Mouse (Mus musculus): ENCODE measurements around the gene Ereg. TPM values are rescaled to one million over a fixed set of nuclear protein-coding genes. Genes with fewer than 3 reads are reported as not detected.

The Ereg gene
- total and polyA plus RNA-seq, 3 experiments: not detected

GRCm38 (mm10) chr5:91111019-91111418, 36.6 kb downstream of the Ereg start:
- TF ChIP-seq MAZ (IDR thresholded peaks at IDR 0.05; ENCODE audit: low read depth, low read length): no peak
- TF ChIP-seq RAD21 (IDR thresholded peaks at IDR 0.05; ENCODE audit: low read depth, low read length): no peak
- TF ChIP-seq KAT2A (IDR thresholded peaks at IDR 0.05; ENCODE audit: insufficient replicate concordance, low read length): no peak
- TF ChIP-seq EP300 (IDR thresholded peaks at IDR 0.05; ENCODE audit: low read length): peak; percentile 33; the same call in 1 of the 2 replicates
- TF ChIP-seq MAX (IDR thresholded peaks at IDR 0.05; ENCODE audit: low read length): no peak
- no peak overlapping the region for H3K4me2 ChIP-seq (ENCODE audit: insufficient read depth, low read depth, poor library complexity, severe bottlenecking)
- DNase-seq (ENCODE audit: extremely low read depth): no peak
- no peaks in the 10 kb centered on the region for H3K36me3 ChIP-seq (replicated peaks in 1 of 2; ENCODE audit: control insufficient read depth in 1 of 2, insufficient read depth in 1 of 2, low read length in 1 of 2)
- in situ Hi-C loops (cut with MboI; ENCODE audit: low pct_ligation_motif_present, low pct_unique_long_range_greater_than_20kb, low sequenced_read_pairs) (no loop called here), dilution Hi-C loops (cut with MboI; ENCODE audit: extremely low pct_ligation_motif_present, extremely low pct_unique_long_range_greater_than_20kb, low sequenced_read_pairs) (no loop called here)
- no peaks in the 10 kb centered on the region for H3K9me3 ChIP-seq (replicated peaks; ENCODE audit: low read length)
- H3K4me1 ChIP-seq (ENCODE audit: control insufficient read depth in 1 of 2, insufficient read depth in 2 of 2): peaks cover 16 to 41% of the 10 kb centered on the region in 2 experiments
- no peaks in the 10 kb centered on the region for H3K27me3 ChIP-seq (replicated peaks)
- H3K27ac ChIP-seq (ENCODE audit: insufficient read depth, low read depth): peak overlapping the region; percentile 20; the same call in 1 of the 2 replicates
- H3K9ac ChIP-seq (ENCODE audit: insufficient read depth, low read depth): no peak overlapping the region
- H3K79me2 ChIP-seq (replicated peaks; ENCODE audit: control insufficient read depth, extremely low read depth, insufficient read depth, poor library complexity, severe bottlenecking): no peaks in the 10 kb centered on the region
- H3K4me3 ChIP-seq (replicated peaks in 1 of 3; ENCODE audit: low read depth in 2 of 3, low read length in 2 of 3, poor library complexity in 1 of 3): no peak overlapping the region

GRCm38 (mm10) chr5:91113967-91114366, 39.5 kb downstream of the Ereg start:
- Histone ChIP-seq H3K27me3 (replicated peaks) (no peaks in the 10 kb centered on the region), H3K27ac (ENCODE audit: insufficient read depth, low read depth) (no peak overlapping the region), H3K36me3 (replicated peaks in 1 of 2; ENCODE audit: control insufficient read depth in 1 of 2, insufficient read depth in 1 of 2, low read length in 1 of 2) (no peaks in the 10 kb centered on the region), H3K4me2 (ENCODE audit: insufficient read depth, low read depth, poor library complexity, severe bottlenecking) (0 out of 2 replicates have a peak overlapping the region, but pooled peaks have one; percentile 13), H3K9me3 (replicated peaks; ENCODE audit: low read length) (no peaks in the 10 kb centered on the region), H3K9ac (ENCODE audit: insufficient read depth, low read depth) (no peak overlapping the region), H3K4me1 (ENCODE audit: control insufficient read depth in 1 of 2, insufficient read depth in 2 of 2) (peaks cover 16 to 35% of the 10 kb centered on the region in 2 experiments), H3K79me2 (replicated peaks; ENCODE audit: control insufficient read depth, extremely low read depth, insufficient read depth, poor library complexity, severe bottlenecking) (no peaks in the 10 kb centered on the region), H3K4me3 (replicated peaks in 1 of 3; ENCODE audit: low read depth in 2 of 3, low read length in 2 of 3, poor library complexity in 1 of 3) (no peak overlapping the region)
- TF ChIP-seq ZNF384 (IDR thresholded peaks at IDR 0.05; ENCODE audit: low read depth, low read length) (no peak), MXI1 (IDR thresholded peaks at IDR 0.05; ENCODE audit: low read depth, low read length) (no peak), RAD21 (IDR thresholded peaks at IDR 0.05; ENCODE audit: low read depth, low read length) (no peak), CTCF (conservative IDR thresholded peaks at IDR 0.05 in 1 of 2, IDR thresholded peaks at IDR 0.05 in 1 of 2; ENCODE audit: low read depth in 2 of 2, low read length in 2 of 2) (no peak), CHD2 (IDR thresholded peaks at IDR 0.05; ENCODE audit: low read length) (no peak), IRF4 (IDR thresholded peaks at IDR 0.05; ENCODE audit: low read depth, low read length) (no peak), ETS1 (conservative IDR thresholded peaks at IDR 0.05; ENCODE audit: low read depth, low read length) (no peak)
- dilution Hi-C loops (cut with MboI; ENCODE audit: extremely low pct_ligation_motif_present, extremely low pct_unique_long_range_greater_than_20kb, low sequenced_read_pairs) (no loop called here), in situ Hi-C loops (cut with MboI; ENCODE audit: low pct_ligation_motif_present, low pct_unique_long_range_greater_than_20kb, low sequenced_read_pairs) (no loop called here)
- DNase-seq (ENCODE audit: extremely low read depth): no peak

- in situ Hi-C loops (cut with MboI; ENCODE audit: low pct_ligation_motif_present, low pct_unique_long_range_greater_than_20kb, low sequenced_read_pairs): no loop called here
- TF ChIP-seq USF1 (IDR thresholded peaks at IDR 0.05; ENCODE audit: low read depth, low read length) (no peak), BHLHE40 (IDR thresholded peaks at IDR 0.05; ENCODE audit: low read depth, low read length) (no peak), NELFE (IDR thresholded peaks at IDR 0.05; ENCODE audit: low read depth, low read length) (no peak), TBP (conservative IDR thresholded peaks at IDR 0.05; ENCODE audit: low read depth, low read length) (no peak), RCOR1 (conservative IDR thresholded peaks at IDR 0.05; ENCODE audit: low read depth, low read length) (no peak), ETS1 (conservative IDR thresholded peaks at IDR 0.05; ENCODE audit: low read depth, low read length) (no peak), GABPA (IDR thresholded peaks at IDR 0.05; ENCODE audit: insufficient replicate concordance, low read depth, low read length) (no peak), MXI1 (IDR thresholded peaks at IDR 0.05; ENCODE audit: low read depth, low read length) (no peak), E2F4 (IDR thresholded peaks at IDR 0.05; ENCODE audit: insufficient replicate concordance, low read depth, low read length) (no peak), KAT2A (IDR thresholded peaks at IDR 0.05; ENCODE audit: insufficient replicate concordance, low read length) (no peak), JUN (IDR thresholded peaks at IDR 0.05; ENCODE audit: insufficient read depth, low read depth, low read length) (no peak), TCF12 (IDR thresholded peaks at IDR 0.05; ENCODE audit: low read depth, low read length) (no peak), POLR2A (IDR thresholded peaks at IDR 0.05; ENCODE audit: low read depth, low read length) (no peak), USF2 (conservative IDR thresholded peaks at IDR 0.05; ENCODE audit: low read depth, low read length) (no peak), MAFK (IDR thresholded peaks at IDR 0.05; ENCODE audit: insufficient replicate concordance, low read length) (no peak), ZMIZ1 (IDR thresholded peaks at IDR 0.05; ENCODE audit: low read depth, low read length) (no peak), MAX (IDR thresholded peaks at IDR 0.05; ENCODE audit: low read length) (no peak), SMC3 (IDR thresholded peaks at IDR 0.05; ENCODE audit: low read depth, low read length) (no peak), ZNF384 (IDR thresholded peaks at IDR 0.05; ENCODE audit: low read depth, low read length) (no peak), NRF1 (IDR thresholded peaks at IDR 0.05; ENCODE audit: low read depth, low read length) (no peak)
- H3K36me3 ChIP-seq (replicated peaks in 1 of 2; ENCODE audit: control insufficient read depth in 1 of 2, insufficient read depth in 1 of 2, low read length in 1 of 2): no peaks in the 10 kb centered on the region
- no peaks in the 10 kb centered on the region for H3K9me3 ChIP-seq (replicated peaks; ENCODE audit: low read length)
- H3K27me3 ChIP-seq (replicated peaks): no peaks in the 10 kb centered on the region
- dilution Hi-C loops (cut with MboI; ENCODE audit: extremely low pct_ligation_motif_present, extremely low pct_unique_long_range_greater_than_20kb, low sequenced_read_pairs): no loop called here
- no peak overlapping the region for H3K27ac ChIP-seq (ENCODE audit: insufficient read depth, low read depth)
- H3K4me3 ChIP-seq (replicated peaks in 1 of 3; ENCODE audit: low read depth in 2 of 3, low read length in 2 of 3, poor library complexity in 1 of 3): no peak overlapping the region
- no peak overlapping the region for H3K4me2 ChIP-seq (ENCODE audit: insufficient read depth, low read depth, poor library complexity, severe bottlenecking)
- DNase-seq (ENCODE audit: extremely low read depth): no peak
- no peaks in the 10 kb centered on the region for H3K79me2 ChIP-seq (replicated peaks; ENCODE audit: control insufficient read depth, extremely low read depth, insufficient read depth, poor library complexity, severe bottlenecking)
- H3K4me1 ChIP-seq (ENCODE audit: control insufficient read depth in 1 of 2, insufficient read depth in 2 of 2): peaks cover 16 to 35% of the 10 kb centered on the region in 2 experiments
- no peak overlapping the region for H3K9ac ChIP-seq (ENCODE audit: insufficient read depth, low read depth)
These were observed 40.2 kb downstream of the Ereg start for GRCm38 (mm10) chr5:91114574-91114973.
